Mouse (Mus musculus) erythroblast, embryonic 14.5 days (primary cell): ENCODE data around the gene Zfp68. TPM values are rescaled to one million over a fixed set of nuclear protein-coding genes. Genes with fewer than 3 reads are reported as not detected.
"Not testable (repeated sequence)": the region's sequence is repeated elsewhere in the genome, so short reads cannot be mapped to it uniquely, and the experiment has no call there.

Experiments
- H3K27me3 ChIP-seq: 2 replicates; pipeline ENCODE4 v1.6.1; 2012; ENCODE audit warnings: inconsistent platforms; ENCODE audit not compliant: control insufficient read depth
- H3K36me3 ChIP-seq: 2 replicates; pipeline ENCODE4 v1.6.1; 2012; ENCODE audit warnings: mild to moderate bottlenecking, inconsistent platforms; ENCODE audit not compliant: control insufficient read depth
- H3K4me1 ChIP-seq: 2 replicates; pipeline ENCODE4 v1.6.1; 2012; ENCODE audit warnings: inconsistent platforms; ENCODE audit not compliant: control insufficient read depth
- H3K4me3 ChIP-seq: replicated peaks from 2 replicates; pipeline ENCODE3; 2012; ENCODE audit warnings: moderate library complexity, mild to moderate bottlenecking, inconsistent platforms
- H3K9me3 ChIP-seq: 2 replicates; pipeline ENCODE4 v1.6.1; 2012; ENCODE audit warnings: low read length, inconsistent platforms, mixed read lengths; ENCODE audit not compliant: control insufficient read depth
- GATA1 ChIP-seq: IDR thresholded peaks from 2 replicates; pipeline ENCODE4 v1.6.1; 2012; ENCODE audit warnings: low read length, inconsistent platforms, mixed read lengths
- TAL1 ChIP-seq: IDR thresholded peaks from 3 replicates; pipeline ENCODE4 v1.6.1; 2012; ENCODE audit warnings: low read length, inconsistent platforms, mixed read lengths
- polyA plus RNA-seq: library from polyadenylated mRNA; stranded (reverse); fragments of >175 nt; gene quantifications from 2 replicates; pipeline ENCODE4 v1.2.3, GENCODE M21; 2012

The Zfp68 gene
- polyA plus RNA-seq, 1 experiment: 0.06 TPM

DNA sequence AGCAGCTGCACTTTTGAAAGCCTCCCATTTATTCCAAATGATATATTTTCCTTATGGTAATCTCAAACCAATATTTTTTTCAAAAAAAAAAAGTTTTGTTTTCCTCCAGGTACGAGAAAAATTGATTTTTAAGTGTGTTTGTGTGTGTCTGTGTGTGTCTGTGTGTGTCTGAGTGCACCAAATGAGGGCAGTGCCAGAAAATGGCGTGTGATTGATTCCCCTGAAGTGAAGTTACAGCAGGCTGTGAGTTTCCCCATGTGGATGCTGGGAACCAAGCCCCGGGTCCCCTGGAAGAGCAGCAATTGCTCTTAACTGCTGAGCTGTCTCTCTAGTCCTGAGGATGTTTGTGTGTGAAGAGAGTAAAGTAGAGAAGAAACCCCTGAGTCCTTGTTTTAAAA lies 3.9 kb upstream of the Zfp68 start:
- TF ChIP-seq GATA1 (no peak), TAL1 (no peak)
- Histone ChIP-seq H3K36me3 (no peaks in the 10 kb centered on the region; the same call in 1 of the 2 replicates), H3K4me3 (peak overlapping the region; percentile 73), H3K4me1 (peaks cover 34% of the 10 kb centered on the region), H3K9me3 (no peaks in the 10 kb centered on the region), H3K27me3 (no peaks in the 10 kb centered on the region)

GRCm38 (mm10) chr5:138622645-138623477 lies 3.3 kb upstream of the Zfp68 start, which contains the start of gene A430033K04Rik:
Gene A430033K04Rik, plus strand, starts transcription at chr5:138622859.
- TF ChIP-seq GATA1 (no peak), TAL1 (no peak)
- Histone ChIP-seq H3K4me3 (peak within 1 kb of the TSS; percentile 73), H3K4me1 (peaks cover 40% of the 10 kb centered on the region), H3K27me3 (no peaks in the 10 kb centered on the region), H3K36me3 (peaks cover 4% of the 10 kb centered on the region), H3K9me3 (no peaks in the 10 kb centered on the region)

DNA sequence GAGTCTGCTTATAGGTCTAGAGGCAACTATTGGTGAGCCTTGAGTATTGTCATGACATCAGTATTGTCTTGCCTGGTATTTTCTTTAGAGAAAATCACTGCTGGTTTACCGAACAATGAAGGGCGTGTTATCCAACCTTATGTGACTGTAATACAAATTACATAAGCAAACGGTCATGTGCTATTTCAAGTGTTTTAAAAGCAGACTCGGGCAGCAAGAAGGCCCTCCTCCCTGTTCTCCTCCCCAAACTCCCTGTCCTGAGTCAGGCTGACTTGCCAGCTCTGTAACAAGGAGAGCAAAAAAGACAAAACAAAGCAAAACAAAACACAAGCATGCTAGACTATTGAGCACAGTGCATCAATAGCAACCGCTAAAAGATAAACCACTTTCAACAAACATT lies 1.3 kb upstream of the Zfp68 start:
- no peaks in the 10 kb centered on the region for H3K27me3 ChIP-seq
- H3K4me3 ChIP-seq: no peak overlapping the region
- TF ChIP-seq TAL1 (no peak), GATA1 (no peak)
- peaks cover 23% of the 10 kb centered on the region for H3K36me3 ChIP-seq
- no peaks in the 10 kb centered on the region; the same call in 1 of the 2 replicates for H3K9me3 ChIP-seq
- peaks cover 45% of the 10 kb centered on the region for H3K4me1 ChIP-seq

- no peak for TF ChIP-seq TAL1
- no peak for TF ChIP-seq GATA1
- H3K36me3 ChIP-seq: peaks cover 48% of the 10 kb centered on the region
- H3K4me1 ChIP-seq: peaks cover 31% of the 10 kb centered on the region
- peaks cover 4% of the 10 kb centered on the region; the same call in 1 of the 2 replicates for H3K9me3 ChIP-seq
- H3K4me3 ChIP-seq: peak overlapping the region; percentile 98
- no peaks in the 10 kb centered on the region for H3K27me3 ChIP-seq
These were observed 1.2 kb downstream of the Zfp68 start for GRCm38 (mm10) chr5:138618353-138618752.

DNA sequence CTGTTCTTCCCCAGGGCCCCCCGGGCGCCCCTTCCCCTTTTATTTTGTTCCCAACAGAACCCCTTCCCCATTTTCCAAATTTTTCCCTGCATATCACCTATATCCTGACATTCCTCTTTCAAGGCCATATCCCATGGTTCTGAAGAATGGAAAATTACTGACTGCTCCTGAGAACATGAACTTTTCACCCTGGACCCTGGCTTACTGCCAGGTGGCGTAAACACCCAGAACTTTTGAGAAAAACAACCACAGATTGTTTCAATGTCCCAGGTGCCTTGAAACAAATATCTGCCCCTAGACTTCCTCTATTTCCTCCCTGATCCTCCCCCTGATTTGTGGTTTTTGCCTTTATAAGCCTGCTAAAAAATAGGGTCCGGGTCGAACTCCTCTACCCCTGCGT lies 32.2 kb downstream of the Zfp68 start:
- TF ChIP-seq GATA1 (no peak), TAL1 (no peak)
- no peaks in the 10 kb centered on the region for H3K36me3 ChIP-seq
- H3K9me3 ChIP-seq: peaks cover 12% of the 10 kb centered on the region
- H3K4me1 ChIP-seq: no peaks in the 10 kb centered on the region
- no peak overlapping the region for H3K4me3 ChIP-seq
- H3K27me3 ChIP-seq: no peaks in the 10 kb centered on the region

DNA sequence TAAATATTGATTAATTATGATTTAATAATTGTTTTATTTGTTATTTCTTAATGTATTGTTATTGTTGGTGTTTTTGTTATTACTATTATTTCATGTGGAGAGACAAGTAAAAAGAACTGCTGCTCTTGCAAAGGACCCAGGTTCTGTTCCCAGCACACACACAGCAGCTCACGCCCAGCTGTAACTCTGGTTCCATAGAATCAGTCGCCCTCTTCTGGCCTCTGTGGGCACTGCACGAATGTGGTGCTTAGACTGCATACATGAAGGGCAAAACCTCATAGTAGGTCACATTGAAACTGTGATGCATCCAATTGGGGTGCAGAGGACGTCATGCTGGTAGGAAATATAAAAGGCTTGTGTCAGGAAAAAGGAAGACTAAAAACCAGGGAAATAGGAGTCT lies 47.9 kb downstream of the Zfp68 start:
- Histone ChIP-seq H3K36me3 (no peaks in the 10 kb centered on the region), H3K4me3 (no peak overlapping the region), H3K9me3 (peaks cover 6% of the 10 kb centered on the region; the same call in 1 of the 2 replicates), H3K4me1 (no peaks in the 10 kb centered on the region), H3K27me3 (no peaks in the 10 kb centered on the region)
- no peak for TF ChIP-seq TAL1
- no peak for TF ChIP-seq GATA1

GRCm38 (mm10) chr5:138564612-138565011 lies 54.9 kb downstream of the Zfp68 start, which contains the start of gene 1700123K08Rik:
Gene 1700123K08Rik, minus strand, starts transcription at chr5:138564712.
- H3K4me3 ChIP-seq, H3K9me3 ChIP-seq: not testable (repeated sequence)

More at GRCm38 (mm10) chr5:138564612-138565011, 54.9 kb downstream of the Zfp68 start, which contains the start of gene 1700123K08Rik:
- H3K4me1 ChIP-seq, H3K27me3 ChIP-seq, H3K36me3 ChIP-seq: not testable (repeated sequence)

Other genes with a start within 250 kb of the Zfp68 start
- gene Zfp157, start 178.3 kb downstream of the Zfp68 start, polyA plus RNA-seq: 0.01 TPM in 1 of 2 replicates, not detected in the other
- not detected in 2 replicates for gene 1700123K08Rik, start 55.0 kb downstream of the Zfp68 start, polyA plus RNA-seq
- gene A430033K04Rik, start 3.1 kb upstream of the Zfp68 start, polyA plus RNA-seq: 0.01 and 0.03 TPM in 2 replicates
- 0.04 and 0.08 TPM in 2 replicates for gene Fam20c, start 134.8 kb upstream of the Zfp68 start, polyA plus RNA-seq
- not detected in 2 replicates for gene Gm5294, start 200.3 kb upstream of the Zfp68 start, polyA plus RNA-seq